Mouse (Mus musculus): ENCODE measurements around the gene Lhx9. TPM values are rescaled to one million over a fixed set of nuclear protein-coding genes. Genes with fewer than 3 reads are reported as not detected.

Lhx9 gene
- under 1 TPM in 1 of 2 experiments, not detected in 1; 0.12 TPM for total RNA-seq (2021)

DNA sequence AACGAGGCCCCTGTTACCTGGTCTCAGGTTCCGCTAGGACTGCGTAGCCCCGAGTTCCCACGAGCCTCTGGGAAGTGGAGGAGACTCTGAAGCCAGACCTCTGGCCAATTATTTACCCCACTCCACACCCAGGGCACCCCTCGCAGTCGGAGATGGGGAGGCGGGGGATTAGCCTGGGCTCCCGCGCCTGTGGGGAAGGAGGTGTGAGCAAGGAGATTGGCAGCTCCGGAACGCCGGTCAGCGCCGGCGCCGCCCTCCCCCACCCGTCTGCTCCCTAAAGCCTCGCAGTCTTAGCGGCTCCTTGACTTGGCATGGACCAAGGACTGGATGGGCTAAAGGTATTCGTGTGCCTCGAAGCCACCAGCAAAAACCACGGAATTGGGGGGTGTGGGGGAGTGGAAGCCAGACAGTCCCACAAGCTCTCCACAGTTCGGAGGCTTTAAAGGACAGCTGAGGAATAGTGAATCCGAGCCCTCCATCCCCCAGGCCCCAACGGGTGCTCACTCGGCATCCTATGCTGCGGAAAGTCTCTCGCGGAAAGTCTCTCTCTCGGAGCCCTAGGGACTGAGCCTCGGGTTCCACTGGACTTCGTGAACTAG, at the start of gene Lhx9:
Lhx9 (minus strand) TSS at position 67 of the 599 bp plus-strand sequence.
- DNase-seq = peak in 1 of 2 experiments; percentile 41
- intact Hi-C loops (cut with DNase I) = loop anchor here (10.0 kb wide), 1 partner anchor 576 kb away; the partner anchor contains the start of gene Zbtb41

GRCm38 (mm10) chr1:138896088-138896487, 47.7 kb upstream of the Lhx9 start:
- intact Hi-C loops (cut with DNase I) = no loop called here
- DNase-seq = no peak

GRCm38 (mm10) chr1:138877470-138878254, 29.3 kb upstream of the Lhx9 start:
- no peak for DNase-seq
- intact Hi-C loops (cut with DNase I) = no loop called here

- DNase-seq = no peak
- intact Hi-C loops (cut with DNase I) = no loop called here
Observed at GRCm38 (mm10) chr1:138876371-138877045, 28.1 kb upstream of the Lhx9 start.

DNA sequence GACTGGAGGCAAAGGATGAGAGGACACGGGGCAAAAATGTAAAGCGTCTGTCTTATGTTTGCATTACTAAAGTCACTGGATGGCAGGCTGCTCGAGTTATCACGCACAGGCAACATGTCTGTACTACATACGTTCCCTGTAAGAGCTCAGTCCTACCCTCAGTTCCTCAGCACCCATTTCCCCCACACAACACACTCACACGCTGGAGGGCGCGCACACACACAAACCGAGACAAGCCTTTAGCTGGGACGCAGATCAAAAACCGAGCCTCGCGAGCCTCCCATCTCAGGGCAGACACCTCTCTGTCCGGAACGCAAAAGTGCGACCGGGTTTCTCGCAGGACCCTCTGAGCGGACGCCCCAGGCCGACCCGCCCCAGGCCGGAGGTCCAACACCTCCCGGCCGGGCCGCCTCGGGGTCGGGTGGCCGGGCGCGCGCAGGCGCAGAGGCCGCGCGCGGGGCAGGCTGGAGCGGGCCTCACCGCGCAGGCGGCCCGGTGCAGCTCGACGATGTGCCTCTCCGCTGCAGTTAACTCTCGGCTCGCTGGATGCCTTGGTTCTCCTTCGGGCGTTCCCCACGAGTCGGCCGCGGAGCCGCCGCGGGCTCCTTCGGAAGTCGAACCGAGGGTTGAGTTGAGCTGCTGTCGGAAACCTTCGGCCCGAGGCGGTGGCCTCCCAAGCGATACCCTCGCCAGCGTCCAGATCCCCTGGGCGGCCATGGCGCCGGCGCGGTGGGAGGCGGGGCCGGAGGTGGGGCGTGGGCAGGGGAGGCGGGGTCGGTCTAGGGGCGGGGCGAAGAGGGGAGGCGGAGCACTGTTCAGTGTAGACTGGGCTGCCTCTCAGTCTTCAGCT, 7.9 kb upstream of the Lhx9 start, which contains the start of gene 2310009B15Rik:
2310009B15Rik (minus strand) TSS at position 752 of the 850 bp plus-strand sequence.
- peak; percentile 89 to 90 for DNase-seq
- intact Hi-C loops (cut with DNase I) = loop anchor here (5.0 kb wide), 4 partner anchors 71 to 226 kb away; partner anchors contain the start of gene Dennd1b

DNA sequence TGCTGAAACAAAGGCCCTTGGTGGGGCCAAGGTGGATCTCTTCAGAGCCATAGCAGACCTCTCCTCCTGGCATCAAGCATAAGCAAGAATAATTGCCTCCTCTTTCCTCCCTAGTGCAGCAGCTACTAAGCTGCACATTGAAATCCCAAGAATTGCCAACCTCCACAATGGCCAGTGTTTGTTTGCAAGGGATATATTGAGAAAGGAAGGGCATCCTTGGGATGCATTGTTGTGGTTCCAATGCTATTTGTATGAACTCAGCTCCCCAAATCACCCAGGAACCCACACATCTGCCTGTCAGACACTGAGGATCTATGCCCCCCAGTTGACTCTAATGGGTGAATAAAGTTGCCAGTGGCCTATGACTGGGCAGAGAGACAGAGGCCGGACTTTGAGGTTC, 2.4 kb upstream of the Lhx9 start:
- DNase-seq = no peak

GRCm38 (mm10) chr1:138850161-138850539, 1.8 kb upstream of the Lhx9 start:
- DNase-seq = no peak
- intact Hi-C loops (cut with DNase I) = no loop called here

More for the DNA sequence above, 2.4 kb upstream of the Lhx9 start:
- intact Hi-C loops (cut with DNase I) = no loop called here

DNA sequence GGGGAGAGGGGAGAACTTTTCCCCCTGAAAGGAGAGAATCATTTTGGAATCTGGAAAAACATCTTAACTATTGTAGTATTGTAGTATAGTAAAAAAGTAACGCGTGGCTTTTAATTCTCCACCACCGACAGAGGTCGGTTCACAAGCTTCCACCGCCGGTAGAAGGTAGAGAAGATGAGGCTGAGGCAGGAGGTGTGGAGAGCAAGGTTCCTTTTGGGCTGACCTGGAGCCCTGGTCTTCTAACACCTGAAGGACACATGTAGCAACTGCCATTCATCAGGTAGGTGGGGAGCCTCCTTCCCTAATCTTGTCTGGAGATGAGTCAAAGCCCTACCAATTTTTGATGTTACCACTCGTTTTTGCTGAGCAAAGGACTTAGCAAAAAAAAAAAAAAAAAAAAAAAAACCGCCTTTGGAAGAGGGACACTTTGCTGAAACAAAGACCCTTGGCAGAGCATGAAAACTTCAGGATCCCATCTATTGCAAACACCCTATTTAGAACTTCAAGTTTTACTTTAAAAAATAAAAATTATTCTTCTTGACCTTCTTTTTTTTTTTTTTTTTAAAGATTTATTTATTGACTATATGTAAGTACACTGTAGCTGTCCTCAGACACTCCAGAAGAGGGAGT, 1.3 kb upstream of the Lhx9 start:
- intact Hi-C loops (cut with DNase I) = loop anchor here (10.0 kb wide), 1 partner anchor 575 kb away; the partner anchor contains the start of gene Zbtb41
- DNase-seq = no peak

DNA sequence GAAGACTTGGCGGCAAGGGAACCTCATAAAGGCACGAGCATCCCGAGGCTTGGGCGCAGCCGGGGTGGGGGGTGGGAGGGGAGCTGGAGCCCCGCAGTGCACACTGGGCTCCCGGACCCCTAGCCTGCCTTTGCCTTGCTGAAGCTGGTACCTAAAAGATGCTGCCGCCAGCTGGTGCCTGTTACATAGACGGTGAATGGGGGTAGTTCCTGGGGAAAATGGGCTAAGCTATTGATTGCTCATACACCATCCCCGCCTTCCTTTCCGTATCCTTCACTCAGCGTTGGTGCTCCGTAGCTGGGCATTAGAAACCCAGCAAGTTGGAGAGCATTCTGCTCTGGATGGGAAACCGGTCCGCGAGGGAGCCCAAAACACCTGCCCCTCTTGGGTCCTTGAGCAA, 351 bp downstream of the Lhx9 start:
- intact Hi-C loops (cut with DNase I) = loop anchor here (10.0 kb wide), 1 partner anchor 577 kb away; the partner anchor contains the start of gene Zbtb41
- DNase-seq = no peak

- intact Hi-C loops (cut with DNase I) = loop anchor here (10.0 kb wide), 1 partner anchor 578 kb away; the partner anchor contains the start of gene Zbtb41
- DNase-seq = no peak
Observed at GRCm38 (mm10) chr1:138847146-138847545, 1.2 kb downstream of the Lhx9 start.

GRCm38 (mm10) chr1:138846581-138846980, 1.8 kb downstream of the Lhx9 start:
- no peak for DNase-seq
- intact Hi-C loops (cut with DNase I) = loop anchor here (10.0 kb wide), 1 partner anchor 578 kb away; the partner anchor contains the start of gene Zbtb41

DNA sequence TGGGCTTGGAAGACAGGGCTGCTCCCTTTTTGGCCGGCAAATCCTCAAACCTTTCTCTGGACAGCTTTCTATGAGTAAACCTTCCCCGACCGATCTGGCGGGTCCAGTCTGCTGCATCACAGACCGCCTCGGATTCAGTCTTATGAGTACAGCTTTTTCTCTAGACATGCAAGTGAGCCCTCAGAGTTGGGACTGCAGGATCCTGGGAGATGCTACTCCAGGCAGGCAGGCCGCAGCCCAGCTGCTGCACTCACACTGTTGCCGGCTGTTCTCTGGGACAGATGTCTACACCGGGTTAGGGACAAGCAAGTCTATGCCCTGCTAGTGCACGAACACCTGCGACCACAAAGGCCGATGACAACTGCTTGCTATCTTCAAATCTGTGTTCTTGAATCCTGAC, 2.2 kb downstream of the Lhx9 start:
- intact Hi-C loops (cut with DNase I) = loop anchor here (10.0 kb wide), 1 partner anchor 579 kb away; the partner anchor contains the start of gene Zbtb41
- no peak for DNase-seq

GRCm38 (mm10) chr1:138845481-138845880, 2.9 kb downstream of the Lhx9 start:
- DNase-seq = no peak
- intact Hi-C loops (cut with DNase I) = loop anchor here (10.0 kb wide), 1 partner anchor 579 kb away; the partner anchor contains the start of gene Zbtb41

DNA sequence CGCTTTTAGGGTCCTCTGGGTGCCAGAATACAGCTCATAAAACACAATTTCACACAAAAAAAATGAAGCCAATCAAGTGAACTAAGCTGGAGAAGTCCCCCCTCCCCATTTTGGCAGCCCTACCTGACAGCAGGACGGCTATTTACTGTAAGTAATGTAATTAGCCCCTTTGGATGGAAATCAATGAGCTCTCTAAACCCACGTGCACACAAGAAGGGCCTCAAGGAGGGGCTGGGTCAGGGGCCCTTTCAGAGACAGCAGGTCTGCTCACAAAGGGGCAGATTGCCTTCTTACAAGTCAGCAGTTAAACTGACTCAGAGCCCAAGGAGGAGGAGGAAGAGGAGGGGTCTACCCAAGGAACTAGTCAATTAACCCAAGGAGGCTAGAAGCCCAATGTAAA, 4.2 kb downstream of the Lhx9 start:
- DNase-seq = no peak
- intact Hi-C loops (cut with DNase I) = loop anchor here (5.0 to 10.0 kb wide), 2 partner anchors 118 to 581 kb away; partner anchors contain the start of genes Dennd1b and Zbtb41

DNA sequence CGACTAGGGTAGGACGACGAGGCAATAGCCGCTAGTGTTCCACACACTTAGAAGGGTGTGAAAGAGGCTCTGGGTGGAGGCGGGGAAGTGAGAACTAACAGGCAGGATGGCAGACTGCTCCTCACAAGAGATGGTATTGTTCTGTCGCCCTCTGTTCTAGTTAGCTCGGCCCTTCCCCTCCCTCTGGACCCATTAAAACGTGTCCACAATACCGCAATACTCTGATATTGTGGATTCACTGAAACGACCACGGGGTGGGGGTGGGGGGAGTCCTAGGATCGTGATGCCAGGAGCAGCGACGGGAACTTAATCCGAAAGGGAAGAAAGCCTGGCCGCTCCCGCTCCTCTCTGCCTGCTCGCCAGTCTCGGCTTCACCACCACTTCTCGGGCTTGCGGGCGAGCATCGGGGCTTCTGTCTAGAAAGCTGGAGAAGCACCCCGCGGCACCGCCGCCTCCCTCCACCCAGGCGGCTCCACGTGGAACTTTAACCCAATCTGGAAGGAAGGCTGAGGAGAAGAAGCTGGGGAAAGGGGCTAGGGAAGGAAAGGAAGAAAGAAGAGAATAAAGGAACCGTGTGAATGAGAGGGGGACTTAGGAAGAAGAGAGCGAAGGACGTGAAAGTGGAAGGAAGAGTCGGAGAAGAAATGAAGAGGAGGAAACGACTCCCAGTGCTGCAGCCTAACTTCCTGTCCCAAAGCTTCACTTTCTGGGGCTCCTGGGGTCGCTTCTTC, 4.9 kb downstream of the Lhx9 start:
- intact Hi-C loops (cut with DNase I) = loop anchor here (5.0 to 10.0 kb wide), 2 partner anchors 119 to 581 kb away; partner anchors contain the start of genes Dennd1b and Zbtb41
- DNase-seq = peak; percentile 37 to 41

DNA sequence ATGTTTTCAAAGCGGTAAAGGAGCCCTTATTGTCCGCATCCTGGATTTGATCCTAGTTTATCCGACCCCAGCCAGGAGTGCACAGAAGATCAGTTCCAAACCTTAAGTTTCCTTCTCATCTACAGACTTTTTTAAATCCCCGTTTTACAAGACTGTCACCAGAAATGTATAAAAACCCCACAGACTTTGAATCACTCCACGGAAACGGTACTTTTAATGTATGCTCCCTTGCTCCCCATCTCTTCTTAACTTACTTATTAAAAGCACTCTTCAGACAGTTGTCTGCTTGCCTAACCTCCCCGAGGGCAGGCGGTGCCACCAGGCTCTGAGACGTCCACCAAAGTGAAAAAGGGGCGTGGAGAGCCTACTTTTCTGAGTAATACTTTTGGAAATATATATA, 5.6 kb downstream of the Lhx9 start:
- DNase-seq = peak in 1 of 2 experiments; percentile 15
- intact Hi-C loops (cut with DNase I) = loop anchor here (5.0 to 10.0 kb wide), 2 partner anchors 120 to 582 kb away; partner anchors contain the start of genes Dennd1b and Zbtb41

DNA sequence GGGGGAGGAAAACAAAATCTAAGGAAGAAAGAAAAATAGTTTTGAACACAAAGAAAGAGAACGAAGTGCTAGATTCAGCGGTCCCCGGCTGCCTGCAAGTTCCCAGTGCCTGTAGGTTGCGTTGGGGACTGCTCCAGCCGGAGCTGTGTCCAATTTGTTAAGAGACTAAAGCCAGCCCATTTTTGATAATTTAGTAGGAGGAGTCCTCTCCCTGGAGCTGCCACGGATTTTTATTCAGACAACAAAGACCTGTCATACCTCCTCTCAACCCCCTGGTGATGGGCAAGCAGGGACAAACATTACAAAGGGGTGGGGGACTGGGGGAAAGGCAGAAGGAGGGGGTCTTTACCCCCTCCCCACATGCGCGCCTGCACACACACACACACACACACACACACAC, 6.1 kb downstream of the Lhx9 start:
- intact Hi-C loops (cut with DNase I) = loop anchor here (5.0 to 10.0 kb wide), 2 partner anchors 120 to 582 kb away; partner anchors contain the start of genes Dennd1b and Zbtb41
- DNase-seq = peak; percentile 44 to 48

All from heart, postnatal 10 days (tissue).